Comparison of ENCODE assay signal across 25 mouse cellular contexts in genomic region chr16:90542383-90542782, GRCm38 (mm10).
DNase-seq lines count a peak whose midpoint lies in the region; ATAC-seq lines count a peak whose summit lies in the region.
"Had no signal": no experiment of that assay in that cellular context is flagged by ENCODE, and none has a peak within 500 bp of the region (broad histone marks: within the 10 kb centered on the region; RNA-seq: fewer than 3 reads in every experiment).

No protein-coding gene starts in this region.

- H3K27me3 ChIP-seq in heart, embryonic 15.5 days: peaks cover 15% of the 10 kb centered on the region
- H3K27me3 ChIP-seq in limb, embryonic 10.5 days (ENCODE audit: low read depth, poor library complexity, severe bottlenecking): no peaks in the 10 kb centered on the region
- H3K27me3 ChIP-seq in lung, embryonic 15.5 days: no peaks in the 10 kb centered on the region
- no peaks in the 10 kb centered on the region for H3K27me3 ChIP-seq in midbrain, embryonic 16.5 days (ENCODE audit: control insufficient read depth, insufficient read depth, low read depth, low read length)
- H3K27me3 ChIP-seq: embryonic facial prominence, embryonic 12.5 days; liver, embryonic 15.5 days; midbrain, embryonic 15.5 days; neural tube, embryonic 13.5 days had no signal

- intact Hi-C loops in heart, postnatal 36 days (cut with DNase I): loop anchor here (5.0 kb wide), 1 partner anchor 160 kb away; no protein-coding TSS in a partner anchor

- WGBS in heart, embryonic 15.5 days: 46% methylated on average over 10 of the region's 10 CpGs
- 67% methylated on average over 10 of the region's 10 CpGs for WGBS in limb, embryonic 10.5 days
- 28% methylated on average over 10 of the region's 10 CpGs for WGBS in lung, embryonic 15.5 days
- 72% methylated on average over 10 of the region's 10 CpGs for WGBS in midbrain, embryonic 16.5 days

- no peak overlapping the region for H3K4me3 ChIP-seq in heart, embryonic 15.5 days
- H3K4me3 ChIP-seq in limb, embryonic 10.5 days: no peak overlapping the region
- H3K4me3 ChIP-seq in lung, embryonic 15.5 days: no peak overlapping the region
- H3K4me3 ChIP-seq in midbrain, embryonic 16.5 days (ENCODE audit: low read depth, low read length): no peak overlapping the region
- H3K4me3 ChIP-seq: embryonic facial prominence, embryonic 12.5 days; forebrain, embryonic 13.5 days; gastrocnemius, adult 2 months; left cerebral cortex, adult 2 months; liver, embryonic 15.5 days; midbrain, embryonic 15.5 days; myocyte; neural tube, embryonic 13.5 days had no signal

- no peak for DNase-seq in heart, postnatal 36 days
- DNase-seq in limb, embryonic 10.5 days (ENCODE audit: low spot score): peak; percentile 29
- peak; percentile 62 for DNase-seq in lung, postnatal 36 days
- no peak for DNase-seq in left cerebral cortex, adult 8-10 months (ENCODE audit: low spot score in 2 of 2)
- DNase-seq: adrenal gland, adult 8-10 months; cerebellum, adult 11-12 months; cerebellum, postnatal 14 days; gastrocnemius, adult 2 months; kidney, adult 18-20 months; layer of hippocampus, adult 9-11 months; left cerebral cortex, postnatal 4 days; liver had no signal

- no peak overlapping the region for H3K4me2 ChIP-seq in heart, embryonic 15.5 days
- H3K4me2 ChIP-seq in lung, embryonic 15.5 days: no peak overlapping the region
- H3K4me2 ChIP-seq in midbrain, embryonic 16.5 days (ENCODE audit: low read length): no peak overlapping the region
- H3K4me2 ChIP-seq: embryonic facial prominence, embryonic 12.5 days; forebrain, embryonic 13.5 days; hindbrain, embryonic 14.5 days; liver, embryonic 15.5 days; midbrain, embryonic 15.5 days; neural tube, embryonic 13.5 days had no signal

- H3K9me3 ChIP-seq in heart, embryonic 15.5 days (replicated peaks): no peaks in the 10 kb centered on the region
- H3K9me3 ChIP-seq in limb, embryonic 10.5 days (replicated peaks): no peaks in the 10 kb centered on the region
- H3K9me3 ChIP-seq in lung, embryonic 15.5 days: no peaks in the 10 kb centered on the region
- H3K9me3 ChIP-seq in midbrain, embryonic 16.5 days (replicated peaks; ENCODE audit: control insufficient read depth, low read length, poor library complexity, severe bottlenecking): no peaks in the 10 kb centered on the region
- H3K9me3 ChIP-seq: embryonic facial prominence, embryonic 12.5 days; forebrain, embryonic 13.5 days; liver, embryonic 15.5 days; midbrain, embryonic 15.5 days; neural tube, embryonic 13.5 days had no signal

- H3K9ac ChIP-seq in heart, embryonic 15.5 days: no peak overlapping the region
- H3K9ac ChIP-seq in lung, embryonic 15.5 days: no peak overlapping the region
- H3K9ac ChIP-seq in midbrain, embryonic 16.5 days (ENCODE audit: low read depth, low read length): no peak overlapping the region
- H3K9ac ChIP-seq: embryonic facial prominence, embryonic 12.5 days; forebrain, embryonic 13.5 days; hindbrain, embryonic 14.5 days; liver, embryonic 15.5 days; midbrain, embryonic 15.5 days; neural tube, embryonic 13.5 days had no signal

- peak; percentile 58 for ATAC-seq in heart, embryonic 15.5 days (replicated peaks; ENCODE audit: insufficient number of reproducible peaks, insufficient read depth, low FRiP score, low read depth)
- ATAC-seq in lung, embryonic 15.5 days (ENCODE audit: borderline replicate concordance, extremely low read depth, low FRiP score, low TSS enrichment): peak; percentile 72
- no peak for ATAC-seq in midbrain, embryonic 16.5 days
- ATAC-seq: activated CD4-positive, CD25-positive, alpha-beta regulatory T cell, adult 4 months; forebrain, embryonic 13.5 days; inflammation-experienced regulatory T-cells, adult 6 months; midbrain, embryonic 15.5 days had no signal

- no peak overlapping the region for H3K27ac ChIP-seq in heart, embryonic 15.5 days
- 0 out of 2 replicates have a peak overlapping the region, but pooled peaks have one; percentile 68 for H3K27ac ChIP-seq in limb, embryonic 10.5 days
- H3K27ac ChIP-seq in lung, embryonic 15.5 days: no peak overlapping the region
- H3K27ac ChIP-seq in midbrain, embryonic 16.5 days (ENCODE audit: low read length): no peak overlapping the region
- H3K27ac ChIP-seq: embryonic facial prominence, embryonic 12.5 days; forebrain, embryonic 13.5 days; gastrocnemius, adult 2 months; hindbrain, embryonic 14.5 days; left cerebral cortex, adult 2 months; liver, embryonic 15.5 days; midbrain, embryonic 15.5 days; neural tube, embryonic 13.5 days had no signal

- H3K36me3 ChIP-seq in heart, embryonic 15.5 days: no peaks in the 10 kb centered on the region
- no peaks in the 10 kb centered on the region for H3K36me3 ChIP-seq in limb, embryonic 10.5 days
- H3K36me3 ChIP-seq in lung, embryonic 15.5 days: no peaks in the 10 kb centered on the region
- no peaks in the 10 kb centered on the region for H3K36me3 ChIP-seq in midbrain, embryonic 16.5 days (ENCODE audit: control insufficient read depth, insufficient read depth, low read length)
- H3K36me3 ChIP-seq: embryonic facial prominence, embryonic 12.5 days; liver, embryonic 15.5 days; midbrain, embryonic 15.5 days; neural tube, embryonic 13.5 days had no signal

- peaks cover 6% of the 10 kb centered on the region; the same call in 1 of the 2 replicates for H3K4me1 ChIP-seq in heart, embryonic 15.5 days (replicated peaks)
- peaks cover 32% of the 10 kb centered on the region for H3K4me1 ChIP-seq in limb, embryonic 10.5 days
- H3K4me1 ChIP-seq in lung, embryonic 15.5 days: peaks cover 16% of the 10 kb centered on the region
- no peaks in the 10 kb centered on the region for H3K4me1 ChIP-seq in midbrain, embryonic 16.5 days (ENCODE audit: control insufficient read depth, insufficient read depth, low read length)
- H3K4me1 ChIP-seq: forebrain, embryonic 13.5 days; liver, embryonic 15.5 days; midbrain, embryonic 15.5 days had no signal

Comparison
In these comparisons a context has a peak if more than half of its experiments do, and no peak if none do; other contexts are left out.
1. DNase-seq: peak in limb, embryonic 10.5 days (single experiment) and lung, postnatal 36 days (single experiment); none in heart, postnatal 36 days (0 of 2) and left cerebral cortex, adult 8-10 months (0 of 2).